Mouse (Mus musculus) ES-E14 (cell line): Measurements from ENCODE around the gene Daw1.

ENCODE experiments used
- HCFC1 ChIP-seq: IDR thresholded peaks from 2 replicates; pipeline ENCODE4 v1.6.1; 2012; ENCODE audit warnings: low read length, inconsistent platforms, borderline replicate concordance; ENCODE audit not compliant: insufficient read depth
- MAFK ChIP-seq: IDR thresholded peaks from 2 replicates; pipeline ENCODE4 v1.6.1; 2014; ENCODE audit warnings: mild to moderate bottlenecking, low read depth, low read length, inconsistent platforms; ENCODE audit not compliant: insufficient read depth

- TF ChIP-seq HCFC1 (no peak), MAFK (no peak)
These were observed 18.0 kb upstream of the Daw1 start for GRCm38 (mm10) chr1:83141510-83141909.
